Mouse (Mus musculus) retina, postnatal 1 day (tissue): ENCODE data around the gene Eif5b.
"Not testable (repeated sequence)": the region's sequence is repeated elsewhere in the genome, so short reads cannot be mapped to it uniquely, and the experiment has no call there.

ENCODE experiments used
- DNase-seq: peaks from one replicate; pipeline ENCODE4 v3.0.0-alpha.2; 2012

Gene Eif5b

GRCm38 (mm10) chr1:38006741-38007140 lies 8.9 kb downstream of the Eif5b start:
- DNase-seq = no peak

GRCm38 (mm10) chr1:38011647-38012046 lies 13.8 kb downstream of the Eif5b start:
- DNase-seq = no peak

GRCm38 (mm10) chr1:38012104-38012503 lies 14.3 kb downstream of the Eif5b start:
- no peak for DNase-seq

GRCm38 (mm10) chr1:38012509-38012908 lies 14.7 kb downstream of the Eif5b start:
- DNase-seq = no peak

GRCm38 (mm10) chr1:38014551-38015203 lies 16.9 kb downstream of the Eif5b start:
- no peak for DNase-seq

- no peak for DNase-seq
Observed at GRCm38 (mm10) chr1:38027301-38027700, 29.5 kb downstream of the Eif5b start.

GRCm38 (mm10) chr1:38031391-38031790 lies 33.6 kb downstream of the Eif5b start:
- DNase-seq = peak; percentile 3

GRCm38 (mm10) chr1:38035521-38035920 lies 37.7 kb downstream of the Eif5b start:
- DNase-seq = no peak

- DNase-seq = no peak
Observed at GRCm38 (mm10) chr1:38037375-38037774, 39.6 kb downstream of the Eif5b start.

- DNase-seq = no peak
Observed at GRCm38 (mm10) chr1:38038898-38039297, 41.1 kb downstream of the Eif5b start.

- no peak for DNase-seq
Observed at GRCm38 (mm10) chr1:38048121-38048520, 50.3 kb downstream of the Eif5b start.

GRCm38 (mm10) chr1:38049562-38049961 lies 51.8 kb downstream of the Eif5b start:
- DNase-seq = no peak

GRCm38 (mm10) chr1:38055176-38055575 lies 57.4 kb downstream of the Eif5b start:
- no peak for DNase-seq

- no peak for DNase-seq
Observed at GRCm38 (mm10) chr1:38058417-38058816, 60.6 kb downstream of the Eif5b start.

GRCm38 (mm10) chr1:38062156-38062555 lies 64.3 kb downstream of the Eif5b start:
- not testable (repeated sequence) for DNase-seq

- DNase-seq = no peak
Observed at GRCm38 (mm10) chr1:38067276-38067675, 69.5 kb downstream of the Eif5b start.

GRCm38 (mm10) chr1:38071326-38071725 lies 73.5 kb downstream of the Eif5b start:
- no peak for DNase-seq

- DNase-seq = no peak
Observed at GRCm38 (mm10) chr1:38081316-38081715, 83.5 kb downstream of the Eif5b start.

- no peak for DNase-seq
Observed at GRCm38 (mm10) chr1:38103214-38103613, 105.4 kb downstream of the Eif5b start.

- no peak for DNase-seq
Observed at GRCm38 (mm10) chr1:38103813-38104212, 106.0 kb downstream of the Eif5b start.
